Mouse (Mus musculus) neutrophil, adult 5-6 weeks (primary cell): Measurements from ENCODE around the gene Fndc3c1. TPM values are rescaled to one million over a fixed set of nuclear protein-coding genes. Genes with fewer than 3 reads are reported as not detected.
"Not testable (repeated sequence)": the region's sequence is repeated elsewhere in the genome, so short reads cannot be mapped to it uniquely, and the experiment has no call there.

Experiments used
- ATAC-seq: fragments of 151-379, 151-347 bp; 2 replicates; pipeline ENCODE4 v1.8.0; 2017; ENCODE audit warnings: mild to moderate bottlenecking, moderate TSS enrichment; ENCODE audit not compliant: insufficient number of reproducible peaks, poor library complexity, low FRiP score, severe bottlenecking; ENCODE audit errors: extremely low read depth
- total RNA-seq: library from RNA; stranded (forward); fragments of 200-1000 nt; gene quantifications from 2 replicates; pipeline ENCODE4 v1.2.3, GENCODE M21; 2017

Fndc3c1 gene
- total RNA-seq: not detected in 2 replicates

- no peak for ATAC-seq
Observed at GRCm38 (mm10) chrX:106485101-106485651, at the start of gene Fndc3c1. Gene Fndc3c1, minus strand, starts transcription at chrX:106485401.

- ATAC-seq: no peak
Observed at GRCm38 (mm10) chrX:106486451-106486850, 1.2 kb upstream of the Fndc3c1 start.

GRCm38 (mm10) chrX:106485671-106486070 is 470 bp upstream of the Fndc3c1 start:
- no peak for ATAC-seq

GRCm38 (mm10) chrX:106479891-106480290 is 5.3 kb downstream of the Fndc3c1 start:
- ATAC-seq: not testable (repeated sequence)

- no peak for ATAC-seq
Observed at GRCm38 (mm10) chrX:106385304-106385703, 99.9 kb downstream of the Fndc3c1 start.

GRCm38 (mm10) chrX:106380608-106381007 is 104.6 kb downstream of the Fndc3c1 start:
- no peak for ATAC-seq

Other genes starting within 250 kb of the Fndc3c1 start
- gene Fnd3c2, start 230.0 kb downstream of the Fndc3c1 start, total RNA-seq: not detected in 2 replicates
- 1.3 and 1.8 TPM in 2 replicates for gene Gm5127, start 97.8 kb upstream of the Fndc3c1 start, total RNA-seq
- 0.74 and 3.1 TPM in 2 replicates for gene Cysltr1, start 118.3 kb upstream of the Fndc3c1 start, total RNA-seq